Comparison of ENCODE assay signal across 10 mouse cellular contexts in the genomic region with DNA sequence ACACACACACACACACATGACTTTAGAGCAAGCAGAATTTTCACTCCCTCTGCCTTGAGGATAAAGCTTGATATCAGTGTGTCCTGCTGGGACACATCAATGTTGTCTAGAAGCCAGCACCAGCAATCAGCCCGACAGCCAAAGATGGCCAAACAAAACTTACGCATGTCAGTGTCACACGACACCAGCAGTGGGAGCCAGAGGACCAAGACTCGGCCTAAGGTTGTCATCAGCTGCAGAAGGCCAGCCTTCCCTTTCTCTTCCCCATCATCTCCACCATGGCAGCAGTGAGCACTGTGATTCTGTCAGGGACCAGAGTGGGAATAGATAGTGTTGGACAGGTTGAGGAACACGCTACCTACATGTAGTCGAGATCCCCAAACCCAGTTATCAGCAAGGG. TPM values are rescaled to one million over a fixed set of nuclear protein-coding genes. Genes with fewer than 3 reads are reported as not detected.
A peak's percentile ranks its signal among the peaks of the same experiment; 100 is the strongest.
DNase-seq lines count a peak whose midpoint lies in the region; ATAC-seq and TF ChIP-seq lines count a peak whose summit lies in the region.
"Had no signal": no experiment of that assay in that cellular context is flagged by ENCODE, and none has a peak within 500 bp of the region (broad histone marks: within the 10 kb centered on the region; RNA-seq: fewer than 3 reads in every experiment).

No protein-coding gene starts in this region.

- no peaks in the 10 kb centered on the region for H3K4me1 ChIP-seq in heart, postnatal 0 days (ENCODE audit: control insufficient read depth, insufficient read depth)
- H3K4me1 ChIP-seq in heart, embryonic 11.5 days (ENCODE audit: control insufficient read depth, insufficient read depth, low read length) = 0 out of 2 replicates have a peak, but pooled peaks cover 3% of the 10 kb centered on the region
- H3K4me1 ChIP-seq in liver, postnatal 0 days (ENCODE audit: insufficient read depth) = peaks cover 5% of the 10 kb centered on the region; the same call in 1 of the 2 replicates

- 0 out of 2 replicates have a peak, but pooled peaks cover 6% of the 10 kb centered on the region for H3K36me3 ChIP-seq in heart, postnatal 0 days (replicated peaks; ENCODE audit: control insufficient read depth, insufficient read depth, low read length)
- H3K36me3 ChIP-seq in heart, embryonic 11.5 days (ENCODE audit: control insufficient read depth, insufficient read depth, low read length) = no peaks in the 10 kb centered on the region
- peaks cover 8% of the 10 kb centered on the region for H3K36me3 ChIP-seq in liver, postnatal 0 days (replicated peaks; ENCODE audit: insufficient read depth, low read length)
- H3K36me3 ChIP-seq in splenic B cell, adult 2 months (ENCODE audit: control insufficient read depth, insufficient read depth, low read length, poor library complexity, severe bottlenecking) = 0 out of 2 replicates have a peak, but pooled peaks cover 1% of the 10 kb centered on the region

- H3K27ac ChIP-seq in heart, postnatal 0 days (ENCODE audit: low read depth) = no peak overlapping the region
- H3K27ac ChIP-seq in heart, embryonic 11.5 days (ENCODE audit: low read depth, low read length) = no peak overlapping the region
- no peak overlapping the region for H3K27ac ChIP-seq in liver, postnatal 0 days (ENCODE audit: low read depth)
- H3K27ac ChIP-seq: embryonic facial prominence, embryonic 15.5 days; lung, embryonic 15.5 days had no signal

- peak; percentile 42 for DNase-seq in heart, postnatal 0 days (ENCODE audit: low spot score)
- DNase-seq in right cerebral cortex, postnatal 14 days = peak; percentile 31
- no peak for DNase-seq in right cerebral cortex, postnatal 36 days (ENCODE audit: low spot score in 2 of 2)
- DNase-seq in c-Kit-positive CD71-positive TER-119-negative erythroid progenitor cells, embryonic 14.5 days (ENCODE audit: low read depth) = peak; percentile 51
- peak; percentile 70 for DNase-seq in liver, postnatal 0 days
- DNase-seq in splenic B cell, adult 2 months (ENCODE audit: low read depth, low spot score) = peak; percentile 62
- DNase-seq in urinary bladder, postnatal 25 days (ENCODE audit: low spot score) = no peak

- no peak overlapping the region for H3K4me3 ChIP-seq in heart, postnatal 0 days (ENCODE audit: low read depth, low read length)
- no peak overlapping the region for H3K4me3 ChIP-seq in heart, embryonic 11.5 days (ENCODE audit: low read depth, low read length)
- H3K4me3 ChIP-seq in liver, postnatal 0 days (ENCODE audit: low read depth, low read length) = no peak overlapping the region
- H3K4me3 ChIP-seq: embryonic facial prominence, embryonic 15.5 days; lung, embryonic 15.5 days had no signal

- no peak for TF ChIP-seq EP300 in heart, postnatal 0 days (IDR thresholded peaks at IDR 0.05; ENCODE audit: low read depth)
- no peak for TF ChIP-seq EP300 in liver, postnatal 0 days (IDR thresholded peaks at IDR 0.05; ENCODE audit: low read depth)

- ATAC-seq in heart, postnatal 0 days (ENCODE audit: insufficient read depth, low read depth) = no peak
- ATAC-seq in heart, embryonic 11.5 days (replicated peaks; ENCODE audit: insufficient number of reproducible peaks, low FRiP score, low TSS enrichment) = no peak
- no peak for ATAC-seq in liver, postnatal 0 days

- WGBS in heart, postnatal 0 days = 45% methylated on average over 6 of the region's 6 CpGs
- WGBS in heart, embryonic 11.5 days (ENCODE audit: insufficient replicate concordance) = 51% methylated on average over 6 of the region's 6 CpGs
- WGBS in liver, postnatal 0 days (ENCODE audit: insufficient replicate concordance) = 47% methylated on average over 6 of the region's 6 CpGs

- no peak overlapping the region for H3K4me2 ChIP-seq in heart, postnatal 0 days (ENCODE audit: low read depth, low read length)
- H3K4me2 ChIP-seq in heart, embryonic 11.5 days = no peak overlapping the region
- H3K4me2 ChIP-seq in liver, postnatal 0 days (ENCODE audit: low read depth, low read length) = no peak overlapping the region
- H3K4me2 ChIP-seq: embryonic facial prominence, embryonic 15.5 days; lung, embryonic 15.5 days had no signal

- no peaks in the 10 kb centered on the region for H3K27me3 ChIP-seq in heart, postnatal 0 days (ENCODE audit: control insufficient read depth, insufficient read depth, low read length)
- no peaks in the 10 kb centered on the region for H3K27me3 ChIP-seq in heart, embryonic 11.5 days (ENCODE audit: control insufficient read depth, insufficient read depth, low read length)
- no peaks in the 10 kb centered on the region for H3K27me3 ChIP-seq in liver, postnatal 0 days (ENCODE audit: insufficient read depth, low read length)
- no peaks in the 10 kb centered on the region for H3K27me3 ChIP-seq in splenic B cell, adult 2 months (ENCODE audit: control insufficient read depth, insufficient read depth, low read length, poor library complexity, severe bottlenecking)
- H3K27me3 ChIP-seq: embryonic facial prominence, embryonic 15.5 days; lung, embryonic 15.5 days had no signal

- no peak overlapping the region for H3K9ac ChIP-seq in heart, postnatal 0 days (replicated peaks; ENCODE audit: low read depth, low read length)
- no peak overlapping the region for H3K9ac ChIP-seq in heart, embryonic 11.5 days (ENCODE audit: low read depth, low read length)
- no peak overlapping the region for H3K9ac ChIP-seq in liver, postnatal 0 days (replicated peaks)
- H3K9ac ChIP-seq: embryonic facial prominence, embryonic 15.5 days; lung, embryonic 15.5 days had no signal

- TF ChIP-seq CTCF in heart, postnatal 0 days (IDR thresholded peaks at IDR 0.05; ENCODE audit: low read depth) = peak; percentile 72
- TF ChIP-seq CTCF in liver, postnatal 0 days (IDR thresholded peaks at IDR 0.05; ENCODE audit: low read depth) = peak; percentile 84

- H3K9me3 ChIP-seq in heart, postnatal 0 days (replicated peaks; ENCODE audit: control insufficient read depth, low read length) = no peaks in the 10 kb centered on the region
- H3K9me3 ChIP-seq in heart, embryonic 11.5 days (replicated peaks; ENCODE audit: control insufficient read depth, low read length) = no peaks in the 10 kb centered on the region; the same call in 1 of the 2 replicates
- no peaks in the 10 kb centered on the region for H3K9me3 ChIP-seq in liver, postnatal 0 days (ENCODE audit: low read length)
- H3K9me3 ChIP-seq: embryonic facial prominence, embryonic 15.5 days; lung, embryonic 15.5 days had no signal

RNA-seq across cellular contexts. Expression of a gene that starts 2.1 kb away (rescaled TPM):
- 6.6 and 21.0 TPM in 2 replicates for total RNA-seq in heart, postnatal 0 days (2014; rRNA removed; ENCODE audit: low replicate concordance)
- 14.6 and 15.2 TPM in 2 replicates for polyA plus RNA-seq in heart, postnatal 0 days (2015; fragmentation: Nextera tagmentation; extraction: Ambion mirVana)
- 44.6 and 50.6 TPM in 2 replicates for polyA plus RNA-seq in heart, embryonic 11.5 days (2014; fragmentation: Nextera tagmentation; extraction: Ambion mirVana)
- 17.2 and 21.8 TPM in 2 replicates for polyA plus RNA-seq in liver, postnatal 0 days (2015; fragmentation: Nextera tagmentation; extraction: Ambion mirVana)

RNA-seq across cellular contexts. Expression of a gene that starts 35.6 kb away (rescaled TPM):
- 13.3 and 28.7 TPM in 2 replicates for total RNA-seq in heart, postnatal 0 days (2014; rRNA removed; ENCODE audit: low replicate concordance)
- 10.4 and 10.7 TPM in 2 replicates for polyA plus RNA-seq in heart, postnatal 0 days (2015; fragmentation: Nextera tagmentation; extraction: Ambion mirVana)
- polyA plus RNA-seq in heart, embryonic 11.5 days (2014; fragmentation: Nextera tagmentation; extraction: Ambion mirVana) = 12.8 and 17.3 TPM in 2 replicates
- polyA plus RNA-seq in liver, postnatal 0 days (2015; fragmentation: Nextera tagmentation; extraction: Ambion mirVana) = 6.4 and 7.6 TPM in 2 replicates

RNA-seq across cellular contexts. Expression of a gene that starts 52.8 kb away (rescaled TPM):
- 0.99 and 33.0 TPM in 2 replicates for total RNA-seq in heart, postnatal 0 days (2014; rRNA removed; ENCODE audit: low replicate concordance)
- 3.3 and 4.2 TPM in 2 replicates for polyA plus RNA-seq in heart, postnatal 0 days (2015; fragmentation: Nextera tagmentation; extraction: Ambion mirVana)
- 5.7 and 5.9 TPM in 2 replicates for polyA plus RNA-seq in heart, embryonic 11.5 days (2014; fragmentation: Nextera tagmentation; extraction: Ambion mirVana)
- polyA plus RNA-seq in liver, postnatal 0 days (2015; fragmentation: Nextera tagmentation; extraction: Ambion mirVana) = 1.4 and 1.6 TPM in 2 replicates

Comparison
In these comparisons a context has a peak if more than half of its experiments do, and no peak if none do; other contexts are left out.
1. DNase-seq: peak in heart, postnatal 0 days (single experiment), right cerebral cortex, postnatal 14 days (single experiment), c-Kit-positive CD71-positive TER-119-negative erythroid progenitor cells, embryonic 14.5 days (single experiment), liver, postnatal 0 days (single experiment) and splenic B cell, adult 2 months (single experiment); none in right cerebral cortex, postnatal 36 days (0 of 2) and urinary bladder, postnatal 25 days (single experiment).